In genomic region chr10:127126579-127126978, GRCm38 (mm10) we compare ENCODE assay signal across 19 mouse cellular contexts. TPM values are rescaled to one million over a fixed set of nuclear protein-coding genes. Genes with fewer than 3 reads are reported as not detected.
DNase-seq lines count a peak whose midpoint lies in the region; ATAC-seq and TF ChIP-seq lines count a peak whose summit lies in the region.
"Had no signal": no experiment of that assay in that cellular context is flagged by ENCODE, and none has a peak within 500 bp of the region (broad histone marks: within the 10 kb centered on the region; RNA-seq: fewer than 3 reads in every experiment).

No protein-coding gene starts in this region.

- H3K9ac ChIP-seq in liver, embryonic 12.5 days, result no peak overlapping the region
- no peak overlapping the region for H3K9ac ChIP-seq in heart, adult 2 months (ENCODE audit: low read depth, low read length)
- H3K9ac ChIP-seq: heart, embryonic 13.5 days; limb, embryonic 13.5 days; lung, embryonic 15.5 days; midbrain, embryonic 15.5 days had no signal

- DNase-seq in urinary bladder, postnatal 14 days (ENCODE audit: low spot score), result peak; percentile 28
- no peak for DNase-seq in urinary bladder, adult 18-20 months (ENCODE audit: low spot score in 2 of 2)
- no peak for DNase-seq in heart, adult 2 months
- DNase-seq in adrenal gland, adult 2 months, result no peak
- DNase-seq in embryonic facial prominence, embryonic 10.5 days (ENCODE audit: low spot score), result no peak
- DNase-seq in urinary bladder, postnatal 4 days (ENCODE audit: low spot score in 2 of 2), result no peak
- DNase-seq: cerebellum, adult 9-10 months; retina, postnatal 1 day; right cerebral cortex, postnatal 4 days; thymus, postnatal 14 days had no signal

- no peaks in the 10 kb centered on the region for H3K36me3 ChIP-seq in liver, embryonic 12.5 days
- no peaks in the 10 kb centered on the region for H3K36me3 ChIP-seq in heart, adult 2 months (ENCODE audit: control insufficient read depth, insufficient read depth, low read length)
- H3K36me3 ChIP-seq in embryonic facial prominence, embryonic 10.5 days (replicated peaks), result no peaks in the 10 kb centered on the region
- H3K36me3 ChIP-seq: heart, embryonic 13.5 days; limb, embryonic 13.5 days; lung, embryonic 15.5 days; midbrain, embryonic 15.5 days had no signal

- peak; percentile 38 for ATAC-seq in liver, embryonic 12.5 days
- ATAC-seq in megakaryocyte, adult 5-6 weeks (ENCODE audit: poor library complexity, severe bottlenecking), result peak; percentile 74
- ATAC-seq: hindbrain, embryonic 16.5 days; intestine, postnatal 0 days; midbrain, embryonic 15.5 days had no signal

- H3K4me2 ChIP-seq in liver, embryonic 12.5 days, result peak overlapping the region; percentile 16
- H3K4me2 ChIP-seq: heart, embryonic 13.5 days; limb, embryonic 13.5 days; lung, embryonic 15.5 days; midbrain, embryonic 15.5 days had no signal

- H3K27ac ChIP-seq in liver, embryonic 12.5 days, result peak overlapping the region; percentile 80
- no peak overlapping the region for H3K27ac ChIP-seq in heart, adult 2 months
- no peak overlapping the region for H3K27ac ChIP-seq in embryonic facial prominence, embryonic 10.5 days (replicated peaks)
- H3K27ac ChIP-seq: heart, embryonic 13.5 days; limb, embryonic 13.5 days; lung, embryonic 15.5 days; midbrain, embryonic 15.5 days had no signal

- H3K79me2 ChIP-seq in heart, adult 2 months (replicated peaks; ENCODE audit: control insufficient read depth, insufficient read depth, low read length), result no peaks in the 10 kb centered on the region

- H3K4me3 ChIP-seq in liver, embryonic 12.5 days, result no peak overlapping the region
- no peak overlapping the region for H3K4me3 ChIP-seq in heart, adult 2 months
- H3K4me3 ChIP-seq in embryonic facial prominence, embryonic 10.5 days, result no peak overlapping the region
- H3K4me3 ChIP-seq: heart, embryonic 13.5 days; limb, embryonic 13.5 days; lung, embryonic 15.5 days; megakaryocyte, embryonic 14.5 days; midbrain, embryonic 15.5 days had no signal

- TF ChIP-seq EP300 in heart, adult 2 months (IDR thresholded peaks at IDR 0.05; ENCODE audit: insufficient read depth, low read depth, low read length), result no peak

- no peak for TF ChIP-seq POLR2A in heart, adult 2 months (IDR thresholded peaks at IDR 0.05; ENCODE audit: insufficient read depth, low read depth, low read length)

- H3K9me3 ChIP-seq in liver, embryonic 12.5 days (replicated peaks), result no peaks in the 10 kb centered on the region
- H3K9me3 ChIP-seq in embryonic facial prominence, embryonic 10.5 days, result no peaks in the 10 kb centered on the region
- H3K9me3 ChIP-seq: heart, embryonic 13.5 days; limb, embryonic 13.5 days; lung, embryonic 15.5 days; megakaryocyte, embryonic 14.5 days; midbrain, embryonic 15.5 days had no signal

- no peak for TF ChIP-seq CTCF in heart, adult 2 months (IDR thresholded peaks at IDR 0.05)

- no peaks in the 10 kb centered on the region for H3K27me3 ChIP-seq in liver, embryonic 12.5 days (replicated peaks)
- no peaks in the 10 kb centered on the region for H3K27me3 ChIP-seq in heart, adult 2 months (ENCODE audit: control insufficient read depth, insufficient read depth, low read length)
- H3K27me3 ChIP-seq in embryonic facial prominence, embryonic 10.5 days (replicated peaks; ENCODE audit: low read depth, poor library complexity, severe bottlenecking), result no peaks in the 10 kb centered on the region
- H3K27me3 ChIP-seq: limb, embryonic 13.5 days; lung, embryonic 15.5 days; megakaryocyte, embryonic 14.5 days; midbrain, embryonic 15.5 days had no signal

- WGBS in liver, embryonic 12.5 days (ENCODE audit: insufficient replicate concordance), result 28% methylated on average over 5 of the region's 5 CpGs
- WGBS in heart, adult 2 months, result 65% methylated on average over 5 of the region's 5 CpGs
- WGBS in embryonic facial prominence, embryonic 10.5 days, result 83% methylated on average over 5 of the region's 5 CpGs

- intact Hi-C loops in heart, adult 2 months (cut with DNase I), result no loop called here

- H3K4me1 ChIP-seq in liver, embryonic 12.5 days, result peaks cover 63% of the 10 kb centered on the region
- peaks cover 2% of the 10 kb centered on the region; the same call in 1 of the 2 replicates for H3K4me1 ChIP-seq in heart, adult 2 months (ENCODE audit: control insufficient read depth, insufficient read depth, low read length)
- H3K4me1 ChIP-seq in embryonic facial prominence, embryonic 10.5 days, result peaks cover 14% of the 10 kb centered on the region

RNA-seq across cellular contexts. Expression of gene Os9, which starts 5.6 kb away (rescaled TPM):
- 49.5 and 51.4 TPM in 2 replicates for polyA plus RNA-seq in liver, embryonic 12.5 days (2016; fragmentation: Nextera tagmentation; extraction: Ambion mirVana)
- 39.9 and 42.3 TPM in 2 replicates for total RNA-seq in megakaryocyte, adult 5-6 weeks (2015)
- 170 and 195 TPM in 2 replicates for total RNA-seq in megakaryocyte, adult 5-6 weeks (2017)
- total RNA-seq in heart, adult 2 months (2021), result 10 to 100 TPM; 24.4 to 25.1 TPM
- polyA plus RNA-seq in heart, adult 2 months (2012; rRNA removed), result 25.6 and 26.4 TPM in 2 replicates
- total RNA-seq in adrenal gland, adult 2 months (2021), result 100 to 1,000 TPM; 127 to 147 TPM
- polyA plus RNA-seq in adrenal gland, adult 2 months (2012; rRNA removed), result 82.2 and 108 TPM in 2 replicates
- 59.7 and 60.1 TPM in 2 replicates for polyA plus RNA-seq in embryonic facial prominence, embryonic 10.5 days (2016; fragmentation: Nextera tagmentation; extraction: Ambion mirVana)

RNA-seq across cellular contexts. Expression of gene B4galnt1, which starts 38.4 kb away (rescaled TPM):
- polyA plus RNA-seq in liver, embryonic 12.5 days (2016; fragmentation: Nextera tagmentation; extraction: Ambion mirVana), result 12.6 TPM in 2 replicates
- 113 TPM in 2 replicates for total RNA-seq in megakaryocyte, adult 5-6 weeks (2015)
- 67.7 and 75.5 TPM in 2 replicates for total RNA-seq in megakaryocyte, adult 5-6 weeks (2017)
- total RNA-seq in heart, adult 2 months (2021), result 1 to 10 TPM; 1.8 to 2.0 TPM
- polyA plus RNA-seq in heart, adult 2 months (2012; rRNA removed), result 4.0 and 9.5 TPM in 2 replicates
- 10 to 100 TPM in 1 of 2 experiments, 1 to 10 TPM in 1; 8.3 to 11.6 TPM for total RNA-seq in adrenal gland, adult 2 months (2021)
- polyA plus RNA-seq in adrenal gland, adult 2 months (2012; rRNA removed), result 17.8 and 19.1 TPM in 2 replicates
- 3.0 and 3.8 TPM in 2 replicates for polyA plus RNA-seq in embryonic facial prominence, embryonic 10.5 days (2016; fragmentation: Nextera tagmentation; extraction: Ambion mirVana)

RNA-seq across cellular contexts. Expression of gene Agap2, which starts 51.5 kb away (rescaled TPM):
- polyA plus RNA-seq in liver, embryonic 12.5 days (2016; fragmentation: Nextera tagmentation; extraction: Ambion mirVana), result 0.92 and 1.6 TPM in 2 replicates
- total RNA-seq in megakaryocyte, adult 5-6 weeks (2015), result 4.1 and 8.3 TPM in 2 replicates
- total RNA-seq in megakaryocyte, adult 5-6 weeks (2017), result 32.5 and 35.4 TPM in 2 replicates
- total RNA-seq in heart, adult 2 months (2021), result 1 to 10 TPM; 5.0 to 5.5 TPM
- 2.9 and 4.8 TPM in 2 replicates for polyA plus RNA-seq in heart, adult 2 months (2012; rRNA removed)
- total RNA-seq in adrenal gland, adult 2 months (2021), result 1 to 10 TPM; 2.2 to 3.8 TPM
- 8.7 and 9.8 TPM in 2 replicates for polyA plus RNA-seq in adrenal gland, adult 2 months (2012; rRNA removed)
- 0.04 and 0.21 TPM in 2 replicates for polyA plus RNA-seq in embryonic facial prominence, embryonic 10.5 days (2016; fragmentation: Nextera tagmentation; extraction: Ambion mirVana)
- polyA plus RNA-seq: heart, embryonic 13.5 days had no signal

RNA-seq across cellular contexts. Expression of gene Slc26a10, which starts 53.9 kb away (rescaled TPM):
- polyA plus RNA-seq in liver, embryonic 12.5 days (2016; fragmentation: Nextera tagmentation; extraction: Ambion mirVana), result 3.0 and 3.6 TPM in 2 replicates
- 0.91 TPM in 1 of 2 replicates, not detected in the other for total RNA-seq in megakaryocyte, adult 5-6 weeks (2015)
- 0.22 and 0.53 TPM in 2 replicates for total RNA-seq in megakaryocyte, adult 5-6 weeks (2017)
- 10 to 100 TPM; 13.2 to 14.7 TPM for total RNA-seq in heart, adult 2 months (2021)
- polyA plus RNA-seq in heart, adult 2 months (2012; rRNA removed), result 40.5 and 68.0 TPM in 2 replicates
- under 1 TPM; 0.35 to 0.58 TPM for total RNA-seq in adrenal gland, adult 2 months (2021)
- polyA plus RNA-seq in adrenal gland, adult 2 months (2012; rRNA removed), result 1.1 and 2.4 TPM in 2 replicates
- 2.1 and 2.9 TPM in 2 replicates for polyA plus RNA-seq in embryonic facial prominence, embryonic 10.5 days (2016; fragmentation: Nextera tagmentation; extraction: Ambion mirVana)

RNA-seq across cellular contexts. Expression of gene Tspan31, which starts 56.5 kb away (rescaled TPM):
- 75.2 and 81.9 TPM in 2 replicates for polyA plus RNA-seq in liver, embryonic 12.5 days (2016; fragmentation: Nextera tagmentation; extraction: Ambion mirVana)
- 70.0 and 82.5 TPM in 2 replicates for total RNA-seq in megakaryocyte, adult 5-6 weeks (2015)
- 61.6 and 62.5 TPM in 2 replicates for total RNA-seq in megakaryocyte, adult 5-6 weeks (2017)
- 10 to 100 TPM; 39.3 to 51.0 TPM for total RNA-seq in heart, adult 2 months (2021)
- polyA plus RNA-seq in heart, adult 2 months (2012; rRNA removed), result 67.6 and 130 TPM in 2 replicates
- 100 to 1,000 TPM; 115 to 129 TPM for total RNA-seq in adrenal gland, adult 2 months (2021)
- polyA plus RNA-seq in adrenal gland, adult 2 months (2012; rRNA removed), result 53.3 and 62.3 TPM in 2 replicates
- polyA plus RNA-seq in embryonic facial prominence, embryonic 10.5 days (2016; fragmentation: Nextera tagmentation; extraction: Ambion mirVana), result 168 and 180 TPM in 2 replicates
